Mouse (Mus musculus): Measurements from ENCODE around the gene Acat2. TPM values are rescaled to one million over a fixed set of nuclear protein-coding genes. Genes with fewer than 3 reads are reported as not detected.
A peak's percentile ranks its signal among the peaks of the same experiment; 100 is the strongest.
"Not testable (repeated sequence)": the region's sequence is repeated elsewhere in the genome, so short reads cannot be mapped to it uniquely, and the experiment has no call there.

The Acat2 gene
- polyA plus RNA-seq, 1 experiment from 2014 or later, result 53.6 TPM

DNA sequence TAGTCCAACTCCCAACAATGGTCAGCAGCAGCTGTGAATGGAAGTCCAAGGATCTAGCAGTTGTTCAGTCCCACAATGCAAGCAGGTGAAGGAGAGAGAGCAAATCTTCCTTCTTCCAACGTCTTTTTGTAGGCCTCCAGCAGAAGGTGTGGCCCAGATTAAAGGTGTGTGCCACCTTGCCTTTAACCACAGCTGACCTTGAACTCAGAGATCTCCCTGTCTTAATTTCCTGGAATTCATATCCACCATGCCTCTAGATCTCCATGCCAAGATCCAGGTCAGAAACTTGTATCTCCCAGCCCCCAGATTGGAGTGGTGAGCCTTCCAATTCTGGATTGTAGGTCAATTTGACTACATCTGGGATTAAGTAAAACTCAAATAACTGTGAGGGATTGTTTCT is 33.5 kb upstream of the Acat2 start, which contains the start of gene Wtap:
Gene Wtap, minus strand, starts transcription at position 101 of the 400 bp plus-strand sequence.
- Histone ChIP-seq H3K36me3 (no peaks in the 10 kb centered on the region), H3K27me3 (replicated peaks) (no peaks in the 10 kb centered on the region), H3K9ac (peak within 1 kb of the TSS; percentile 100; the same call in 1 of the 2 replicates), H3K4me3 (peak within 1 kb of the TSS; percentile 97), H3K9me3 (replicated peaks) (no peaks in the 10 kb centered on the region), H3K4me1 (replicated peaks) (peaks cover 7% of the 10 kb centered on the region), H3K27ac (ENCODE audit: poor library complexity, severe bottlenecking) (peak within 1 kb of the TSS; percentile 99), H3K4me2 (peak within 1 kb of the TSS; percentile 89)
- WGBS, result 78% methylated on average over 1 of the region's 1 CpGs
- ATAC-seq (ENCODE audit: insufficient number of reproducible peaks, low FRiP score), result no peak

DNA sequence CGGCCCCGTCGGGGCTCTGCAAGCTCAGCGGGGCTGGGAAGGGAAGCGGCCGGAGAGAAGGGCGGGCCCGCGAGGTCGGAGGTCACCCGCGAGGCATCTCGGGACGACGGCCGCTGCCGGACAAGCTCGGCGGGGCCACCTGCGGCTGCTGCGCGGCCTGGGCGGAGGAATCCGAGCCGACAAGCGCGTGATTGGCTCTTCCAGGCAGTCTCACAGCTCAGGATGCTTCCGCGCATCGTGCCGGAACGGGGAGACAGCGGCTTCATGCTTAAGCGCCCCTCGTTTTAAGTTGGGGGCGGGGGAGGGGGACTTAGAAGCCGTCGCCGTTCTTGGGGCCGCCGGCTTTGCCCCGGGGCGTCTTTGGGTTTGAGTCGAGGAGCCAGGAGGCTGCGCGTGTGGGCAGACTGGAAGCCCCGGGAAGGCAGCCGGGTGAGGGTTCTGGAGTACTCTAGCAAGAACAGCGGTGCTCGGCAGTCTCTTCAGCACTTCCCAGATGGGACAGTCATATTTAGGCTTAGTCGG is 32.0 kb upstream of the Acat2 start:
- Histone ChIP-seq H3K27me3 (replicated peaks) (no peaks in the 10 kb centered on the region), H3K9ac (peak overlapping the region; percentile 100), H3K27ac (ENCODE audit: poor library complexity, severe bottlenecking) (peak overlapping the region; percentile 99), H3K9me3 (replicated peaks) (no peaks in the 10 kb centered on the region), H3K4me2 (peak overlapping the region; percentile 89), H3K4me3 (peak overlapping the region; percentile 97), H3K4me1 (replicated peaks) (peaks cover 7% of the 10 kb centered on the region), H3K36me3 (peaks cover 7% of the 10 kb centered on the region)
- under 1% methylated on average over 51 of the region's 51 CpGs for WGBS
- peak; percentile 93 for ATAC-seq (ENCODE audit: insufficient number of reproducible peaks, low FRiP score)

DNA sequence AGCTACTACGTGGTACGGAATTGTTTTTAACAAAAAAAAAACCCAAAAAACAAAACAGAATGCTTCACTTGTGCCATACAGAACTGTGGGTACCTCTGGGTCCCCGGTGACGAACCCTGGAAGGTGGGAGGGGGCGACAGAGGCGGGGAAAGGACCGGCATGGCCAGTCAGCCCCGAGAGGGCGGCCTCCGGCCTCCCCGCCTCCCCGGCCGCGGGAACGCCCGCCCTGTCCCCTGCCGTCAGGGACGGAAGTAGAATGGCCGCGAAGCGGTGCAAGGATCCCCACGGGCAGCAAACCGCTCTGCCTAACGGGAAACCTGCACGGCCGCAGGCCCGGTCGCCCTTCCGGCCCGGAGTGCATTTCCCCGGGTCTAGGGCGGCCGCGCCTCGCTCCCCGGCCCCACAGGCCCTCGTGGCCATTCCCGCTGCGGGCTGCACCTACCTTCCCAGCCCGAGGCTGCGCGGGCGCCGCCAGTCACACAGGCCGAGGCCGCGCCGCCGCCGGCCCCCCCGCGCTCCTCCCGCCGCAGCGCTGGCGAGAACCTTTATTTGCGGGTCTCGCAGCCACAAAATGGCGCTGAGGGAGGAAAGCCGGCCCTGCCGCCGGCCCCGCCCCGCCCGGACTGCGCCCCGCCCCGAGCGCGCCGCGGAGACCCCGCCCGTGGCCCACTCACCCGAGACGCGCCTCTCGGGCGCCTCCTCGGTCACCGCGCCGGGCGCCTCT is 31.2 kb upstream of the Acat2 start:
- under 1% methylated on average over 84 of the region's 84 CpGs for WGBS
- peak overlapping the region; percentile 97 for H3K4me3 ChIP-seq
- H3K4me2 ChIP-seq, result peak overlapping the region; percentile 89
- peak; percentile 97 for ATAC-seq (ENCODE audit: insufficient number of reproducible peaks, low FRiP score)
- peaks cover 8% of the 10 kb centered on the region for H3K36me3 ChIP-seq
- peak overlapping the region; percentile 100 for H3K9ac ChIP-seq
- peaks cover 7% of the 10 kb centered on the region for H3K4me1 ChIP-seq (replicated peaks)
- no peaks in the 10 kb centered on the region for H3K27me3 ChIP-seq (replicated peaks)
- peak overlapping the region; percentile 99 for H3K27ac ChIP-seq (ENCODE audit: poor library complexity, severe bottlenecking)
- no peaks in the 10 kb centered on the region for H3K9me3 ChIP-seq (replicated peaks)

DNA sequence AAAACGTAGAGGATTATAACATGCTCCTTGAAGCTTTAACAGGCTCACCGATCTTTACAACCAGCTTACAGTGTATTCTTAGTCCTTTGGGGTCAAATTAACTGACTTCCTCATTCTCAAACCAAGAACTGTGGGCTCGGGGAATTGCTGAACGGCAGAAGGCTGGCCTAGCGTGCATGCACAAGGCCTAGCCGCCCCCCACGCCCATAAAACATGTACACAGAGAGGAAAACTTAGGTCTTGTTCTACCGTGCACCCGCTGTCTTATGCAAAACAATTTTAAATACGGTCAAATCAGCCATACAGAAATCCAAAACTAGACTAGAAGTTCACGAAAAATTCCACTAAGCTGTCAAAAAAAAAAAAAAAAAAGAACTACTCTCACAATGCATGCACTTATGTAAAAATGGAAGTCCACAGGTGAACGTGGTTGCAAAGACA is 30.7 kb upstream of the Acat2 start:
- H3K9me3 ChIP-seq (replicated peaks), result no peaks in the 10 kb centered on the region
- H3K36me3 ChIP-seq, result peaks cover 12% of the 10 kb centered on the region
- no peak for ATAC-seq (ENCODE audit: insufficient number of reproducible peaks, low FRiP score)
- no peaks in the 10 kb centered on the region for H3K27me3 ChIP-seq (replicated peaks)
- peak overlapping the region; percentile 89 for H3K4me2 ChIP-seq
- peak overlapping the region; percentile 99 for H3K27ac ChIP-seq (ENCODE audit: poor library complexity, severe bottlenecking)
- H3K4me1 ChIP-seq (replicated peaks), result peaks cover 7% of the 10 kb centered on the region
- 4% methylated on average over 12 of the region's 12 CpGs for WGBS
- peak overlapping the region; percentile 100 for H3K9ac ChIP-seq
- peak overlapping the region; percentile 97 for H3K4me3 ChIP-seq

DNA sequence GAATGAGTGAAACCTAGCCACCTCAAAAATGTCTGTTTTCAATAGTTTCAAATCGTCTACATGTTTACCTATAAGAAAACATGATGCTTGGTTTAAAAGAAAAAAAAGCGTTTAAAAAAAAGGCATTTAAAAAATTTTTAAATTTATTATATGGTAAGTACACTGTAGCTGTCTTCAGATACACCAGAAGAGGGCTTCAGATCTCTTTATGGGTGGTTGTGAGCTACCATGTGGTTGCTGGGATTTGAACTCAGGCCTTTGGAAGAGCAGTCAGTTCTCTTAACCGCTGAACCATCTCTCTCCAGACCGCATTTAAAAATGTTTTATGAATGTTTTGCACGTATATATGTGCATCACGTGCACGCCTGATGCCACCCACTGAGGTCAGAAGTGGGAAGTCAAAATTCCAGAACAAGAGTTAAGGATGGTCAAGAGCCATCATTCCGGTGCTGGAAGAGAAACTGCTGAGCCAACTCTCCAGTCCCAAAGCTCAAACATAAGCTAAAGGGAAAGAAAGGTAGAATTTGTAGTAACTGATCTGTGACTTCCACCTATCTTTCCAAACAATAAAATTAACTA is 30.1 kb upstream of the Acat2 start:
- Histone ChIP-seq H3K4me1 (replicated peaks) (peaks cover 7% of the 10 kb centered on the region), H3K27ac (ENCODE audit: poor library complexity, severe bottlenecking) (peak overlapping the region; percentile 36), H3K9me3 (replicated peaks) (no peaks in the 10 kb centered on the region), H3K27me3 (replicated peaks) (no peaks in the 10 kb centered on the region), H3K9ac (peak overlapping the region; percentile 82), H3K36me3 (peaks cover 12% of the 10 kb centered on the region), H3K4me3 (peak overlapping the region; percentile 97), H3K4me2 (peak overlapping the region; percentile 89)
- 52% methylated on average over 8 of the region's 8 CpGs for WGBS
- no peak for ATAC-seq (ENCODE audit: insufficient number of reproducible peaks, low FRiP score)

DNA sequence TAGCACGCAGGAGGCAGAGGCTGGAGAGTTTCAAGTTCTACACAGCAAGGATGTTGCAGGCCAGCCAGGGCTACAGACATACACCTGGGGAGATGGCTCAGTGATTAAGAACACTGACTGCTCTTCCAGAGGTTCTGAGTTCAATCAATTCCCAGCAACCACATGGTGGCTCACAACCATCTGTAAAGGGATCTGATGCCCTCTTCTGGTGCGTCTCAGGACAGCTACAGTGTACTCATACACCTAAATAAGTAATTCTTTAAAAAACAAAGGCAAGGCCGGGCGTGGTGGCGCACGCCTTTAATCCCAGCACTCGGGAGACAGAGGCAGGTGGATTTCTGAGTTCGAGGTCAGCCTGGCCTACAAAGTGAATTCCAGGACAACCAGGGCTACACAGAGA is 27.5 kb upstream of the Acat2 start:
- not testable (repeated sequence) for H3K27ac ChIP-seq (ENCODE audit: poor library complexity, severe bottlenecking); H3K27me3 ChIP-seq (replicated peaks); H3K4me1 ChIP-seq (replicated peaks); H3K9ac ChIP-seq; H3K9me3 ChIP-seq (replicated peaks); H3K4me3 ChIP-seq; ATAC-seq (ENCODE audit: insufficient number of reproducible peaks, low FRiP score); H3K4me2 ChIP-seq
- H3K36me3 ChIP-seq, result peaks cover 31% of the 10 kb centered on the region
- 91% methylated on average over 8 of the region's 8 CpGs for WGBS

DNA sequence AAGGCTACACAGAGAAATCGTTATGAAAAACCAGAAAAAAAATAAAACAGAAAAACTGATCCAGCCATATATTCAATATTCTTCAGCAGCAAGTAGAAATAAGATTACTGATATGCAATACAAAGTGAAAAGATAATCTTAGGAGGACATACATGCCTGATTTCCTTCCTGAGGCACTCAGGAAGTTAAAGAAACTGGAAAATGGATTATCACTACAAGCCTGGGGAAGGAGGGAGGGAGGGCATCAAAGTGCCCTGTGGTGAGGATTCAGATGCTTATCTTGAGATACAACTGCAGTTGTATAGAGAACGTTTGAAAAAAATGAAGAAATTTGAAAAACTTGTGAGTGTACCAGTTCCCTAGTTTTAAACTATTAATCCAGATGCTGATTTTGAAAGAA is 23.4 kb upstream of the Acat2 start:
- H3K4me3 ChIP-seq, result no peak overlapping the region
- WGBS, result 69% methylated on average over 2 of the region's 2 CpGs
- no peak for ATAC-seq (ENCODE audit: insufficient number of reproducible peaks, low FRiP score)
- H3K4me2 ChIP-seq, result no peak overlapping the region
- H3K36me3 ChIP-seq, result peaks cover 64% of the 10 kb centered on the region
- no peak overlapping the region for H3K9ac ChIP-seq
- no peaks in the 10 kb centered on the region for H3K27me3 ChIP-seq (replicated peaks)
- H3K4me1 ChIP-seq (replicated peaks), result no peaks in the 10 kb centered on the region; the same call in 1 of the 2 replicates
- no peaks in the 10 kb centered on the region for H3K9me3 ChIP-seq (replicated peaks)
- no peak overlapping the region for H3K27ac ChIP-seq (ENCODE audit: poor library complexity, severe bottlenecking)

DNA sequence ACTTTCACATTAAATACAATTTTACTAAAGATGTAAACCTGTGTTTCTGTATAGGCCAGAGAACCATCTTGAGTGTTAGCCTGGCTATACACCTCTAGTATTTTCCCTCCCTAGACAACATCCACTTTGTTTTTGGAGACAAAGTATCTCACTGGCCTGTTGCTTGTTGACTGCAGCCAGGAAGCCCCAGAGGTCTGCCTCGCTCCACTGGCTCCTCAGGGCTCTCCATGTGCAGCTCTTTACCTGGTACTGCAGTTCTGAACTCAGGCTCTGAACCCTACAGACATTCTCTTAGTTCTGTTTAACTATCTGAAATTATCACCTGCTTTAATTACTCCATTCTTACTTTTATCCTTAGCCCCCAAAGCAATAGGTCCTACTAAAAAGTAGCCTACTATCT is 18.0 kb upstream of the Acat2 start:
- Histone ChIP-seq H3K27me3 (replicated peaks) (no peaks in the 10 kb centered on the region), H3K36me3 (peaks cover 72% of the 10 kb centered on the region), H3K4me1 (replicated peaks) (no peaks in the 10 kb centered on the region), H3K4me2 (no peak overlapping the region), H3K9ac (no peak overlapping the region), H3K27ac (ENCODE audit: poor library complexity, severe bottlenecking) (no peak overlapping the region), H3K9me3 (replicated peaks) (no peaks in the 10 kb centered on the region), H3K4me3 (no peak overlapping the region)
- 96% methylated on average over 1 of the region's 1 CpGs for WGBS
- ATAC-seq (ENCODE audit: insufficient number of reproducible peaks, low FRiP score), result no peak

DNA sequence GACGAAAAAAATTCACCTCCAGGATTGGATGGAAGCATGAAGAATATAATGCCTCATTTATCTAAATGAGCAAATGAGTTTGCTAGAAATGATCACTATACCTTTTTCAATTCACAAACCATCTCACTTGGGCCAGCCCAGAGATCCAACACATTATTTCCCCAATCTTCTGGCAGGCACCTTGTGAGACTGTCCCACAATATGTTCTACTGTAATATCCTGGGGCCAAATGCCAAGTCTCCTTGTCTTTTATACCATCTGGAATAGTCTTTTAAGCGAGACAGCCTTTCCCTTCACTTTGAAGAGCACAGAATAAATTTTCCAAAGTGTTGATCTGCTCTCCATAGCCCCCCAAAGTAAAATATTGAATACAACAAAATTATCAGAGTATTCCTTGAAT is 13.3 kb upstream of the Acat2 start:
- 86% methylated on average over 2 of the region's 2 CpGs for WGBS
- Histone ChIP-seq H3K27ac (ENCODE audit: poor library complexity, severe bottlenecking) (no peak overlapping the region), H3K27me3 (replicated peaks) (no peaks in the 10 kb centered on the region), H3K9ac (no peak overlapping the region), H3K4me3 (no peak overlapping the region), H3K36me3 (peaks cover 54% of the 10 kb centered on the region), H3K4me2 (no peak overlapping the region), H3K9me3 (replicated peaks) (no peaks in the 10 kb centered on the region), H3K4me1 (replicated peaks) (no peaks in the 10 kb centered on the region)
- ATAC-seq (ENCODE audit: insufficient number of reproducible peaks, low FRiP score), result no peak

DNA sequence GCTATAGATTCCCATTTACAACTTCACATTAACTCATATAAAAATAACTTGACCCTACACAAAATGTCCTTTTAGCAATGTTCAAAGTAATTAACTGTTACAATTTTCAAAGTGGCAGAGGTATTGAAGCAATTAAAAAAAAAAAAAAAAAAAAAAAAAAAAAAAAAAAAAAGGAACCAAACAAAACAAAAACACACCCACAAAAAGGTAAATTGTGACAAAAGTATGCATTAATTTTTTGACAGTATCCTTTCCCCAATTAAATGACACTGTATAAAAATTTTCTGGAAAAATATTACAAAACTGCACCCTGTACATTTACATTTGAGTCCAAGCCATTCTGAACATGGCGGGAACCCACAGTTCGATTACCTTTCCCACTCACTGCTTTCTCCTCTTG is 6.6 kb upstream of the Acat2 start:
- Histone ChIP-seq H3K4me3 (no peak overlapping the region), H3K4me1 (replicated peaks) (no peaks in the 10 kb centered on the region), H3K27me3 (replicated peaks) (no peaks in the 10 kb centered on the region), H3K36me3 (peaks cover 36% of the 10 kb centered on the region), H3K4me2 (no peak overlapping the region), H3K27ac (ENCODE audit: poor library complexity, severe bottlenecking) (no peak overlapping the region), H3K9me3 (replicated peaks) (no peaks in the 10 kb centered on the region), H3K9ac (no peak overlapping the region)
- no peak for ATAC-seq (ENCODE audit: insufficient number of reproducible peaks, low FRiP score)
- WGBS, result 90% methylated on average over 2 of the region's 2 CpGs

DNA sequence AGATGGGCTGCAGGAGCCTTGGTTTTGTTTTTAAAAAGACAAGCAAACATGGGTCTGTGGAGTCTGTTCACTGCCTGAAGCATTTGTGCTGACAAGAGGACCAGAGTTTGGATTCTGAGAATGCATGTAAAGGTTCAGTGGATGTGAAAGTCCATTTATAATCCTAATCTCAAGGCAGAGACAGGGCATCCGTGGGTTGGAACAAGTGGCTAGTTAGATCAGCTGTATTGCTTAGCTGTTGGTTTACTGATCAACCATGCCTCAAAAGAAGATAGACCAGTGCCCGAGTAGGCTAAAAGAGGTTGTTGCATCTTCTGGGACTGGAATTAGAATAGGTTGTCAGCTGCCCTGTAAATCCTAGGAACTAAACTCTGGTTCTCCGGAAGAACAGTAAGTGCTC is 2.9 kb upstream of the Acat2 start:
- no peaks in the 10 kb centered on the region for H3K9me3 ChIP-seq (replicated peaks)
- H3K27ac ChIP-seq (ENCODE audit: poor library complexity, severe bottlenecking), result no peak overlapping the region
- H3K4me2 ChIP-seq, result no peak overlapping the region
- H3K27me3 ChIP-seq (replicated peaks), result no peaks in the 10 kb centered on the region
- ATAC-seq (ENCODE audit: insufficient number of reproducible peaks, low FRiP score), result no peak
- no peak overlapping the region for H3K4me3 ChIP-seq
- peaks cover 5% of the 10 kb centered on the region; the same call in 1 of the 2 replicates for H3K4me1 ChIP-seq (replicated peaks)
- peaks cover 23% of the 10 kb centered on the region for H3K36me3 ChIP-seq
- WGBS, result 73% methylated on average over 3 of the region's 3 CpGs
- H3K9ac ChIP-seq, result no peak overlapping the region
